Mouse (Mus musculus) neural tube, embryonic 12.5 days (tissue): ENCODE measurements around the gene Nudt3. TPM values are rescaled to one million over a fixed set of nuclear protein-coding genes. Genes with fewer than 3 reads are reported as not detected.

Source experiments
- ATAC-seq: fragments of 200-750 bp; cut with Nextera tagmentation; 2 replicates; pipeline ENCODE4 v1.8.0; 2017; ENCODE audit warnings: low read depth, mild to moderate bottlenecking, moderate TSS enrichment, moderate library complexity; ENCODE audit not compliant: low FRiP score
- H3K27ac ChIP-seq: fragments of 300-500 bp; sonication (generic); 2 replicates; pipeline ENCODE4 v1.5.1; 2016
- H3K27me3 ChIP-seq: fragments of 300-500 bp; sonication (generic); replicated peaks from 2 replicates; pipeline ENCODE4 v1.6.1; 2016; ENCODE audit warnings: mild to moderate bottlenecking
- H3K36me3 ChIP-seq: fragments of 300-500 bp; sonication (generic); 2 replicates; pipeline ENCODE4 v1.6.1; 2016; ENCODE audit warnings: mild to moderate bottlenecking
- H3K4me1 ChIP-seq: fragments of 300-500 bp; sonication (generic); 2 replicates; pipeline ENCODE4 v1.6.1; 2016
- H3K4me2 ChIP-seq: fragments of 300-500 bp; sonication (generic); replicated peaks from 2 replicates; pipeline ENCODE4 v1.6.1; 2016; ENCODE audit warnings: mild to moderate bottlenecking
- H3K4me3 ChIP-seq: fragments of 300-500 bp; sonication (generic); 2 replicates; pipeline ENCODE4 v1.5.1; 2016
- H3K9ac ChIP-seq: fragments of 300-500 bp; sonication (generic); 2 replicates; pipeline ENCODE4 v1.6.1; 2016; ENCODE audit warnings: mild to moderate bottlenecking
- H3K9me3 ChIP-seq: fragments of 300-500 bp; sonication (generic); 2 replicates; pipeline ENCODE4 v1.6.1; 2016; ENCODE audit warnings: mild to moderate bottlenecking
- WGBS: fragments of 180-500 bp; shearing (Covaris S2); methylation state at CpG from one replicate; pipeline ENCODE4 v1.1.7; 2016; 5-methylcytosine and 5-hydroxymethylcytosine counted together
- polyA plus RNA-seq: library from polyadenylated mRNA; unstranded; fragments of >200 nt; fragmentation: Nextera tagmentation; extraction: Ambion mirVana; gene quantifications from 2 replicates; pipeline ENCODE4 v1.2.1, GENCODE M21; 2016

Nudt3 gene
- polyA plus RNA-seq, 1 experiment from 2014 or later, result 213 TPM

GRCm38 (mm10) chr17:27571315-27571714 lies 52.0 kb downstream of the Nudt3 start:
- no peaks in the 10 kb centered on the region for H3K27me3 ChIP-seq
- H3K9ac ChIP-seq, result no peak overlapping the region
- H3K4me1 ChIP-seq, result peaks cover 1% of the 10 kb centered on the region; the same call in 1 of the 2 replicates
- no peak for ATAC-seq
- H3K4me2 ChIP-seq, result no peak overlapping the region
- no peak overlapping the region for H3K27ac ChIP-seq
- no peak overlapping the region for H3K4me3 ChIP-seq
- peaks cover 29% of the 10 kb centered on the region for H3K36me3 ChIP-seq
- WGBS, result 78% methylated on average over 8 of the region's 8 CpGs
- H3K9me3 ChIP-seq, result no peaks in the 10 kb centered on the region

- 85% methylated on average over 5 of the region's 5 CpGs for WGBS
- peaks cover 6% of the 10 kb centered on the region; the same call in 1 of the 2 replicates for H3K36me3 ChIP-seq
- H3K4me2 ChIP-seq, result no peak overlapping the region
- peaks cover 23% of the 10 kb centered on the region for H3K4me1 ChIP-seq
- no peak for ATAC-seq
- H3K9ac ChIP-seq, result no peak overlapping the region
- H3K9me3 ChIP-seq, result no peaks in the 10 kb centered on the region
- no peak overlapping the region for H3K4me3 ChIP-seq
- no peak overlapping the region for H3K27ac ChIP-seq
- no peaks in the 10 kb centered on the region for H3K27me3 ChIP-seq
These were observed 55.1 kb downstream of the Nudt3 start for GRCm38 (mm10) chr17:27568228-27568627.

GRCm38 (mm10) chr17:27565942-27566267 lies 57.4 kb downstream of the Nudt3 start:
- Histone ChIP-seq H3K9me3 (no peaks in the 10 kb centered on the region), H3K27ac (no peak overlapping the region), H3K4me2 (peak overlapping the region; percentile 92), H3K4me3 (peak overlapping the region; percentile 56), H3K9ac (peak overlapping the region; percentile 67), H3K4me1 (peaks cover 27% of the 10 kb centered on the region), H3K36me3 (peaks cover 10% of the 10 kb centered on the region), H3K27me3 (no peaks in the 10 kb centered on the region)
- ATAC-seq, result no peak
- under 1% methylated on average over 13 of the region's 13 CpGs for WGBS

- no peak within 1 kb of the TSS for H3K27ac ChIP-seq
- H3K4me1 ChIP-seq, result peaks cover 27% of the 10 kb centered on the region
- peak; percentile 93 for ATAC-seq
- H3K4me2 ChIP-seq, result peak within 1 kb of the TSS; percentile 92
- no peaks in the 10 kb centered on the region for H3K27me3 ChIP-seq
- H3K9me3 ChIP-seq, result no peaks in the 10 kb centered on the region
- H3K36me3 ChIP-seq, result peaks cover 12% of the 10 kb centered on the region
- H3K9ac ChIP-seq, result peak within 1 kb of the TSS; percentile 67
- peak within 1 kb of the TSS; percentile 56 for H3K4me3 ChIP-seq
- WGBS, result under 1% methylated on average over 58 of the region's 58 CpGs
These were observed 57.9 kb downstream of the Nudt3 start, which contains the start of gene AI413582 for GRCm38 (mm10) chr17:27565163-27565941. Gene AI413582, minus strand, starts transcription at chr17:27565756.

- WGBS, result 10% methylated on average over 20 of the region's 20 CpGs
- Histone ChIP-seq H3K4me3 (peak overlapping the region; percentile 56), H3K27ac (no peak overlapping the region), H3K27me3 (no peaks in the 10 kb centered on the region), H3K4me1 (peaks cover 27% of the 10 kb centered on the region), H3K9ac (peak overlapping the region; percentile 65), H3K9me3 (no peaks in the 10 kb centered on the region), H3K36me3 (peaks cover 16% of the 10 kb centered on the region), H3K4me2 (peak overlapping the region; percentile 92)
- no peak for ATAC-seq
These were observed 58.7 kb downstream of the Nudt3 start for GRCm38 (mm10) chr17:27564391-27565162.

GRCm38 (mm10) chr17:27563771-27564244 lies 59.5 kb downstream of the Nudt3 start:
- 49% methylated on average over 7 of the region's 7 CpGs for WGBS
- H3K9me3 ChIP-seq, result no peaks in the 10 kb centered on the region
- peaks cover 16% of the 10 kb centered on the region for H3K36me3 ChIP-seq
- H3K9ac ChIP-seq, result no peak overlapping the region
- no peak for ATAC-seq
- no peak overlapping the region for H3K27ac ChIP-seq
- H3K4me3 ChIP-seq, result no peak overlapping the region
- H3K4me2 ChIP-seq, result peak overlapping the region; percentile 92; the same call in 1 of the 2 replicates
- peaks cover 33% of the 10 kb centered on the region for H3K4me1 ChIP-seq
- no peaks in the 10 kb centered on the region for H3K27me3 ChIP-seq

- WGBS, result 51% methylated on average over 10 of the region's 11 CpGs
These were observed 61.3 kb downstream of the Nudt3 start for GRCm38 (mm10) chr17:27561809-27562526.

GRCm38 (mm10) chr17:27560926-27561480 lies 62.3 kb downstream of the Nudt3 start:
- H3K36me3 ChIP-seq, result peaks cover 16% of the 10 kb centered on the region
- no peak for ATAC-seq
- no peak overlapping the region for H3K27ac ChIP-seq
- WGBS, result 90% methylated on average over 13 of the region's 13 CpGs
- H3K9ac ChIP-seq, result no peak overlapping the region
- H3K4me1 ChIP-seq, result peaks cover 47% of the 10 kb centered on the region
- no peaks in the 10 kb centered on the region for H3K27me3 ChIP-seq
- H3K4me3 ChIP-seq, result no peak overlapping the region
- H3K9me3 ChIP-seq, result no peaks in the 10 kb centered on the region
- H3K4me2 ChIP-seq, result no peak overlapping the region

More at GRCm38 (mm10) chr17:27561809-27562526, 61.3 kb downstream of the Nudt3 start:
- H3K36me3 ChIP-seq, result peaks cover 16% of the 10 kb centered on the region
- H3K27ac ChIP-seq, result 0 out of 2 replicates have a peak overlapping the region, but pooled peaks have one; percentile 20
- no peak for ATAC-seq
- H3K4me1 ChIP-seq, result peaks cover 49% of the 10 kb centered on the region
- H3K4me2 ChIP-seq, result no peak overlapping the region; the same call in 1 of the 2 replicates
- H3K4me3 ChIP-seq, result no peak overlapping the region
- no peaks in the 10 kb centered on the region for H3K9me3 ChIP-seq
- H3K9ac ChIP-seq, result no peak overlapping the region
- H3K27me3 ChIP-seq, result no peaks in the 10 kb centered on the region

- no peak overlapping the region for H3K9ac ChIP-seq
- no peaks in the 10 kb centered on the region for H3K9me3 ChIP-seq
- 74% methylated on average over 12 of the region's 12 CpGs for WGBS
- no peaks in the 10 kb centered on the region for H3K27me3 ChIP-seq
- H3K4me3 ChIP-seq, result no peak overlapping the region
- peaks cover 16% of the 10 kb centered on the region for H3K36me3 ChIP-seq
- no peak overlapping the region for H3K4me2 ChIP-seq
- no peak for ATAC-seq
- no peak overlapping the region for H3K27ac ChIP-seq
- peaks cover 50% of the 10 kb centered on the region for H3K4me1 ChIP-seq
These were observed 63.7 kb downstream of the Nudt3 start for GRCm38 (mm10) chr17:27559596-27559995.

- ATAC-seq, result no peak
- Histone ChIP-seq H3K4me1 (peaks cover 43% of the 10 kb centered on the region), H3K9ac (no peak overlapping the region), H3K4me2 (peak overlapping the region; percentile 92), H3K27me3 (no peaks in the 10 kb centered on the region), H3K4me3 (no peak overlapping the region; the same call in 1 of the 2 replicates), H3K9me3 (no peaks in the 10 kb centered on the region), H3K36me3 (peaks cover 16% of the 10 kb centered on the region), H3K27ac (no peak overlapping the region)
- WGBS, result 10% methylated on average over 5 of the region's 5 CpGs
These were observed 64.5 kb downstream of the Nudt3 start for GRCm38 (mm10) chr17:27558845-27559244.

GRCm38 (mm10) chr17:27557927-27558661 lies 65.2 kb downstream of the Nudt3 start:
- H3K36me3 ChIP-seq, result peaks cover 16% of the 10 kb centered on the region
- H3K27ac ChIP-seq, result peak overlapping the region; percentile 95; the same call in 1 of the 2 replicates
- no peak for ATAC-seq
- no peaks in the 10 kb centered on the region for H3K27me3 ChIP-seq
- H3K4me1 ChIP-seq, result peaks cover 43% of the 10 kb centered on the region
- peak overlapping the region; percentile 91 for H3K4me3 ChIP-seq
- H3K9me3 ChIP-seq, result no peaks in the 10 kb centered on the region
- peak overlapping the region; percentile 95 for H3K9ac ChIP-seq
- H3K4me2 ChIP-seq, result peak overlapping the region; percentile 92
- 2% methylated on average over 14 of the region's 14 CpGs for WGBS
